Mouse (Mus musculus) olfactory bulb, adult 2 months (tissue): Measurements from ENCODE around the gene Gm4792. TPM values are rescaled to one million over a fixed set of nuclear protein-coding genes. Genes with fewer than 3 reads are reported as not detected.

ENCODE experiments used
- H3K27ac ChIP-seq: fragments of 200-500 bp; 2 replicates; pipeline ENCODE4 v1.5.1; 2012; ENCODE audit warnings: low read depth, low read length; ENCODE audit not compliant: insufficient read depth
- H3K4me1 ChIP-seq: fragments of 200-500 bp; 2 replicates; pipeline ENCODE4 v1.6.1; 2012; ENCODE audit warnings: low read length; ENCODE audit not compliant: control insufficient read depth, insufficient read depth
- H3K4me3 ChIP-seq: fragments of 200-500 bp; 2 replicates; pipeline ENCODE4 v1.5.1; 2012; ENCODE audit warnings: mild to moderate bottlenecking, low read depth, low read length, moderate library complexity; ENCODE audit not compliant: insufficient read depth
- CTCF ChIP-seq: fragments of 200-500 bp; IDR thresholded peaks from 2 replicates; pipeline ENCODE4 v1.5.1; 2012; ENCODE audit warnings: low read depth, mild to moderate bottlenecking, low read length, moderate library complexity; ENCODE audit not compliant: insufficient read depth
- POLR2A ChIP-seq: fragments of 200-500 bp; IDR thresholded peaks from 2 replicates; pipeline ENCODE4 v1.6.1; 2012; ENCODE audit warnings: mild to moderate bottlenecking, low read depth, low read length, moderate library complexity; ENCODE audit not compliant: insufficient read depth
- WGBS: fragments of 180-500 bp; shearing (Covaris S2); methylation state at CpG from one replicate; pipeline ENCODE4 v1.1.7; 2018; 5-methylcytosine and 5-hydroxymethylcytosine counted together
- polyA plus RNA-seq: library from polyadenylated mRNA; stranded (reverse); fragments of >200 nt; gene quantifications from 2 replicates; pipeline ENCODE4 v1.2.4, GENCODE M21; 2012; ENCODE audit warnings: low replicate concordance; ENCODE audit not compliant: missing spikeins, insufficient read depth, insufficient read length

Gene Gm4792
- polyA plus RNA-seq, 1 experiment: not detected

- 76% methylated on average over 17 of the region's 17 CpGs for WGBS
- no peak overlapping the region for H3K27ac ChIP-seq
- H3K4me3 ChIP-seq: no peak overlapping the region
- H3K4me1 ChIP-seq: peaks cover 6% of the 10 kb centered on the region; the same call in 1 of the 2 replicates
- TF ChIP-seq POLR2A (no peak), CTCF (no peak)
Measured at GRCm38 (mm10) chr10:94253260-94253807, 45.2 kb downstream of the Gm4792 start.

GRCm38 (mm10) chr10:94249575-94250456, 48.7 kb downstream of the Gm4792 start:
- 63% methylated on average over 22 of the region's 22 CpGs for WGBS
- H3K4me3 ChIP-seq: no peak overlapping the region
- no peak for TF ChIP-seq CTCF
- no peak for TF ChIP-seq POLR2A
- peaks cover 6% of the 10 kb centered on the region; the same call in 1 of the 2 replicates for H3K4me1 ChIP-seq
- no peak overlapping the region for H3K27ac ChIP-seq

- H3K4me3 ChIP-seq: no peak overlapping the region
- peaks cover 2% of the 10 kb centered on the region; the same call in 1 of the 2 replicates for H3K4me1 ChIP-seq
- TF ChIP-seq CTCF: no peak
- TF ChIP-seq POLR2A: no peak
- WGBS: 82% methylated on average over 7 of the region's 7 CpGs
- no peak overlapping the region for H3K27ac ChIP-seq
Measured at GRCm38 (mm10) chr10:94247748-94248349, 50.7 kb downstream of the Gm4792 start.

Other genes starting within 250 kb of the Gm4792 start
- gene Nr2c1, start 150.7 kb downstream of the Gm4792 start, polyA plus RNA-seq: not detected in 2 replicates
- 1,157 TPM in 1 of 2 replicates, not detected in the other for gene Ndufa12, start 100.0 kb downstream of the Gm4792 start, polyA plus RNA-seq
- not detected in 2 replicates for gene Tmcc3, start 13.2 kb upstream of the Gm4792 start, polyA plus RNA-seq